Mouse (Mus musculus): Measurements from ENCODE around the gene Abca5.

Abca5 gene

DNA sequence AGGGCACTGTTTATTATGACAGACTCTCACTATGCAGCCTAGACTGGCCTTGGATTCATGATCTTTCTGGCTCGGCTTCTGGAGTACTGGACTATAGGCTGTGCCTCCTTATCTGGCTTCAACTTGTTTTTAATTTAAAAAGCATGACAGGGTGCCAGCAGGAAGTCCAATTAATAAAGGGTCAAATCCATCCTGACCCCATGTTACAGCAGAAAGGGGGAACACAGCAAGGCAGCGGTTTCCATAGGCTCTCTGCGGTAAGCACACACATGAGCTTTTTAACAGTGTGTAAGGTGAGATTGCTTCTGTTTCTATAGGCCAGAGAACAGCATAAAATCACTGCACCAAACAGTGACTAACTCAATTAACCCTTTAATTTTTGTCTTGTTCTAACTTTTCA, 34.1 kb downstream of the Abca5 start:
- DNase-seq (ENCODE audit: low spot score): no peak

DNA sequence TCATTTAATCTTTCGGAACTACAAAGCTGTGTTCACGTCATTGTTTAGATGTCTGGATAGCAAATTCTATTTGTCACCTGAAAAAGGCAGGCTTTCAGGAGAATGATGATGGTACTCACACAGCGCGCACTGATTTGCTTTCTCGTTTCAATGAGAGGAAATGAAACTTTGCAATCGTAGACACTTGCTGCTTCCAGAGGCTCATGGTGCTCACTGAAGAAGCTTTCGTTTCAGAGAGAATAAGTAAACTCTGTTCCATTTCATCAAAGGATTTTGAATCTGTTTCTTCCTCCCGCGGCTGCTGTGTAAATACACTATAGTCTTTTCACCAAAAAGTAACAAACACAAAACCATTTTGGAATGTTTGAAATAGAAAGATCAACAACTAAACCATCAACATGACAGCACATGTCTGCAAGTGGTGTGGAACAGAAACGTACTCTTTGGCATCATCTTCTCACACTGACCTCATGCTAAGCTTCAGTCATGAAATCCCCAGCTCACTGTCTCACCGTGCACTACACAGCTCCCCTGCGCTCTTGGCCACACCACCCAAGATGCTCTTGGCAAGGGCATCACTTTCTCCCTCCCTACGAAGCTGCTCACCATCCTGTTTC, 39.5 kb downstream of the Abca5 start:
- no peak for DNase-seq (ENCODE audit: low spot score)

GRCm38 (mm10) chr11:110290586-110290985, 46.9 kb downstream of the Abca5 start:
- DNase-seq (ENCODE audit: low spot score): no peak

DNA sequence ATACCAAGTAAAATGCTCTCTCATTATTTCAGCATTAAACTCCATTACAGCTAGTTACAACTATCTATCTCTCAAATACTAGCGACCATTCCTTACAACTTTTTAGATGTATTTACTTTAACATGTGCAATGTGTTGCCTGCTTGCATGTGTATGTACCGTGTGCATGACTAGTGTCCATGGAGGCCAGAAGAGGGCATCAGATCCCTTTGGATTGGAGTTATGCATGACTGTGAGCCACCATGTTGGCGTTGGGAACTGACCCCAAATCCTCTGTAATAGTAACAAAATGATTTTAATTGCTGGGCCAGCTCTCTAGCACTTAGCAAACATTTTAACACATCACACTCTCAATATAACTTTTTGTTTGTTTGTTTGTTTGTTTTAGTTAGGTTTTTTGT, 49.1 kb downstream of the Abca5 start:
- DNase-seq (ENCODE audit: low spot score): no peak

DNA sequence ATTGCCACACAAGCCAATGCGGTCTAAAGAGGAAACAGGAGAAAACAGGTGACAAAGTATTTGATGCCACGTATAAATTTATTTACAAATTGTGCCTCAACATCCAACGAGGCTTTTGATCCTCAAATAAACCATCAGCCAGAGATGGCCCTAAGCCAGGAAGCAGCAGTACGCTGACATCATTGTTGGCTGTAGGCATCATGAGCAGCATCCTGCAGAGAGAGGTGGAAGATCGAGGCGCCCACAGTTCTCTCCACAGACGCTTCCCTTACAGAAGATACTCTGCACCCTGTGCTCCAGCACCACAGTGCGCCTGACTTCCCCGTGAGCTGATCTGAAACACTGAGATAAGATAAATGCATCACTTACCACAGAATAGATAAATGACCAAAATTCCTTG, 49.8 kb downstream of the Abca5 start:
- DNase-seq (ENCODE audit: low spot score): no peak

DNA sequence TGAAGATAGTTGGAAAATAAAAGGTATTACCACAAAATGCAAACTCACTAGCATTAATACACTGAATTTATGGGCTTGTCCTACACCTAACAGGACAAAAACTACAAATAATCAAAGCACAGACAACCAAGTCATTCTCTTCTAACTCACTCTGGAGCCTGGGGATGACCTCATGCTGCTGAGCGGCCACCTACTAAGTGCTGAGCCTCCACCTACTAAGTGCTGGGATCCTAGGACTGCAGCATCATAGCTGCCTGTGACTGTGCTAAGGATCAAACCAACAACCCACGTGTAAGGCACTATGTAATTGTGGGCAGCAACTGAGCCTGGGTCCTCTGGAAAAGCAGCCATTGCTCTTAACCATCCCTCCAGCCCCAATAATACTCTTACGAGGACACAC, 51.2 kb downstream of the Abca5 start:
- DNase-seq (ENCODE audit: low spot score): no peak

DNA sequence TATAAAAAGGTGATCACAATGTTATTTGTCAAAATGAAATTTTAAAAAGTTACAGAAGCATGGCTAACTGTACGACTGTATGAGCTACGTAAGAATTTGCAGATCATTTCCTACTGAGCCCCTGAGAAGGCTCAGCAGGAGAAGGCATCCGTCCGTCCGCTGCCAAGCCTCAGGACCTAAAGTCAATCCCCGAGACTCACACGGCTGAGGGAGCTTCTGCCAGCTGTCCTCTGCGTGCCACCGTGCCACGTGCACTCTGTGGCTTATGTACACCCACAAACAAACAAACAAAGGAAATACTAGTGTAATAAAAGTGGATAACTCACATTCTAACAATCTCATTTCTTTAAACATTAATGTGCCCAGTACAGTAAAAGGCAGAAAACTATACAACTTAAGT, 52.7 kb downstream of the Abca5 start:
- no peak for DNase-seq (ENCODE audit: low spot score)

GRCm38 (mm10) chr11:110284185-110284787, 53.2 kb downstream of the Abca5 start:
- DNase-seq (ENCODE audit: low spot score): no peak

DNA sequence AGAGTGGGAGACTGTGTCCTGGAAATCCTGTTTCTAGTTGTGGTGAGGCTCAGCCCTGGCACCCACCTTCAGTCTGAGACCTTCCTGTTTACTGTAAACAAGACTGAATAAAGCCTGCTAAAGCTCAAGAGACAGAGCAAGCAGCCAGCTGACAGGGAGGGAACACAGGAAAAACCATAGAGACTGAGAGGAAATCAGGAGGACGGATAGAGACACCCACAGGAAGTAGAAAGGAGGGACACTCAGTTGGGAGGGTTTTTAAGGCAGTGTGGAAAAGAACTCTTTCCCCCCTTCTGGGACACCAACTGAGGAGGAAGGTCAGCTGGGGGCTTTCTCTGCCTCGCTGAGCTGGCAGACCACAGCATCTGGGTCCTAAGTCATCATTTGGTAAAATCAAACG, 62.7 kb downstream of the Abca5 start:
- DNase-seq (ENCODE audit: low spot score): no peak

DNA sequence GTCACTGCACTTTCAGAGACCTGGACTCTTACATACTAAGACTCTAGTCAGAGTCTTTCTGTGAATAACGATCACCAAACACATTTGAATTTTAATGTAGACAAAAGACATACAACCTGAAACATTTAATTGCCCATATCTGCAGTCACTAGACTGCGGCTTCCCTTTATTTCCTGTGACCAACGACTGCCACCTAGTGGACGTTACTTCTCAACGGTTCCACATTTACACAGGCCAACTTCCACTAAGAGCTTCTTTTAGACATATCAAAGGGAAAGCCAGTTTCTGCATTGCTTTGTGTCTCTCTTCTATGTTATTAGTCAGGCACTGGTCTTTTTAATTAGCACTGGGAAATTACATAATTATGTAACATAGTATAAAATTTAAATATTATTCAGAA, 65.8 kb downstream of the Abca5 start:
- peak; percentile 26 for DNase-seq (ENCODE audit: low spot score)

GRCm38 (mm10) chr11:110268244-110268844, 69.2 kb downstream of the Abca5 start:
- DNase-seq (ENCODE audit: low spot score): peak; percentile 51

DNA sequence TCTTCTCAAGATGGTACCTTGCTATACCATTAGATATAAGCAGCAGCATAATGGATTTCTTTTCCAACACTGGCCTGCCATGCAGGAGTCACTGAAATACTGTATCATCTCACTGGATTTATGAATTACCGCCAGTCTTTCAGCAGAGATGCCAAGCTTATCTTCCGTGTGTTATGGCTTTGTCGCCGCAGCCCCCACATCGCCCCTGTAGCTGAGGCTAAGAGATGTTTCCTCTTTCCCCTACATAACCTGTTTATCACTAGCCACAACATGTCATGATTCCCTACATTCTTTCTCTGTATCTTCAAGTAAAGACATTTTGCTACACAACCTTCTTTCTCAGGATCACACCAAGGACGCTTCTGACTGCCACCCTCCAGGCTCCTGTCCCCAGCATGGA, 70.3 kb downstream of the Abca5 start:
- DNase-seq (ENCODE audit: low spot score): no peak

DNA sequence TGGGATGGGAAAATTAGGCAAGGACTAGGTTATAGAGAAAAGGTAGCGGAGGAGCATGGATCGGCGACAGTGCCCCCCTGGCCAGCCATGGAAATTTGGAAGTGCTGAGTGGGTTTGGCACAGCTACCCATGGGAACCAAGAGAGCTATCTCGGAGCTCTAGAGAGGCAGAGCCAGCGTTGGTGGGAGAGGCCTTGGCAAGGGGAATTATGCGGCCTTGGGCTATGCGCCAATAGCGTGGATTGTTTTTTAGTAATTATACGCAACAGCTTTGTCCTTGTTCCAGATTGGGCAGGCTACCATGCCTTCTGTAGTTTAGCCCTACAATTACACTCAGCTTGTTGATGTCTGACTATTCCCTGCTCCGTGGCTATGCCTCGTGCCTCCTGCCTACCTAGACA, 70.8 kb downstream of the Abca5 start:
- DNase-seq (ENCODE audit: low spot score): no peak

- DNase-seq (ENCODE audit: low spot score): no peak
Observed at GRCm38 (mm10) chr11:110261867-110262266, 75.6 kb downstream of the Abca5 start.

DNA sequence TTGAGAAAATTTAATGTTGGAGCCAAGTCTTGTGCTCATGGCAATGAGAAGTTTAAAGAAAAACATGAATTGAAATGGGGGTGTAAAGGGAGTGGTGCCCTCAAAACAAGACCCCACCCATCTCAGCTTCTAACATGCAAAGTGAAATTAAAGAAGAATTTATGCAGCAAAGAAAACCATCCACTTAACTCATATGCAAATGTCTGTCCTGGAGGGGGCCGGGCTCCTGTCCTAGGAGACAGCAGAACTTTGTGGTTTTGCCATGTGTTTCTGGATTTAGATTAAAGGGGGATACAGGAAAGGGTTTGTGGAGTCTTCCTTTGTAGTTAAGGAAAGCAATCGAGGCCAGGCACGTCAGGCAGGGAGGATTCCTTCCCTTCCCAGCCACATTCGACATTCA, 79.6 kb downstream of the Abca5 start:
- DNase-seq (ENCODE audit: low spot score): no peak

GRCm38 (mm10) chr11:110257061-110257460, 80.5 kb downstream of the Abca5 start:
- DNase-seq (ENCODE audit: low spot score): no peak

GRCm38 (mm10) chr11:110252256-110252655, 85.3 kb downstream of the Abca5 start:
- DNase-seq (ENCODE audit: low spot score): no peak

GRCm38 (mm10) chr11:110251534-110251933, 86.0 kb downstream of the Abca5 start, which contains the start of gene Abca6:
Gene Abca6, minus strand, starts transcription at chr11:110251776.
- no peak for DNase-seq (ENCODE audit: low spot score)

DNA sequence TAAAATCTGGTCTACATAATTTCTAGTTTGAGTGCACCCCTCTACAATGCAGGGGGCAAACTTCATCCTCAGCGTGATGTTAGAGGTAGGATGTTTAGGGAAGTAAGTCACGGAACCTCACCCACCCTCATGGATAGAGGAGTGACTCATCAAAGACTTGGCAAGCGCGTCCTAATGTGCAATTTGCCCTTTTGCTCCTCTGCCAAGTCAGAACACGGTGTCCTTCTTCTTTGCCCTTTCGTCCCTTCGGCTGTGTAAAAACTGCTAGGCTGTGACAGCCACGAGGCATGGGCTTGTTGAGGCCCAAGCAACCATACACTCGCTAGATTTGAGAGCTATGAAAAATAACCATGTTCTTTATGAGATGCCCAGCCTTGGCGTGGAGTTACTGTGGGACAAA, 92.8 kb downstream of the Abca5 start:
- DNase-seq (ENCODE audit: low spot score): no peak

- DNase-seq (ENCODE audit: low spot score): no peak
Observed at GRCm38 (mm10) chr11:110237466-110237865, 100.0 kb downstream of the Abca5 start.

GRCm38 (mm10) chr11:110232975-110233374, 104.5 kb downstream of the Abca5 start:
- no peak for DNase-seq (ENCODE audit: low spot score)
